Mouse (Mus musculus) heart, adult 2 months (tissue): ENCODE results near the gene Mdga2. TPM values are rescaled to one million over a fixed set of nuclear protein-coding genes. Genes with fewer than 3 reads are reported as not detected.

ENCODE experiments used
- DNase-seq, 2 experiments: peaks; one replicate each; pipeline ENCODE4 v3.0.0; 2021
- H3K27ac ChIP-seq: fragments of 200-600 bp; 2 replicates; pipeline ENCODE4 v1.8.1; 2022
- H3K27me3 ChIP-seq: fragments of 200-500 bp; 2 replicates; pipeline ENCODE4 v1.6.1; 2012; ENCODE audit warnings: mild to moderate bottlenecking, low read length, inconsistent platforms, mixed read lengths; ENCODE audit not compliant: control insufficient read depth, insufficient read depth
- H3K36me3 ChIP-seq: fragments of 200-500 bp; 2 replicates; pipeline ENCODE4 v1.6.1; 2012; ENCODE audit warnings: low read length, inconsistent platforms; ENCODE audit not compliant: control insufficient read depth, insufficient read depth
- H3K4me1 ChIP-seq: fragments of 200-500 bp; 2 replicates; pipeline ENCODE4 v1.6.1; 2011; ENCODE audit warnings: low read length; ENCODE audit not compliant: control insufficient read depth, insufficient read depth
- H3K4me3 ChIP-seq: fragments of 200-600 bp; 2 replicates; pipeline ENCODE4 v1.8.1; 2022
- H3K79me2 ChIP-seq: fragments of 200-500 bp; replicated peaks from 2 replicates; pipeline ENCODE4 v1.6.1; 2012; ENCODE audit warnings: mild to moderate bottlenecking, inconsistent platforms, low read length, moderate library complexity, mixed read lengths; ENCODE audit not compliant: control insufficient read depth, insufficient read depth
- H3K9ac ChIP-seq: fragments of 200-500 bp; 2 replicates; pipeline ENCODE4 v1.6.1; 2012; ENCODE audit warnings: low read depth, mild to moderate bottlenecking, control low read depth, inconsistent platforms, low read length, mixed read lengths
- CTCF ChIP-seq: fragments of 200-600 bp; IDR thresholded peaks from 2 replicates; pipeline ENCODE4 v1.8.1; 2022; ENCODE audit warnings: antibody characterized with exemption, mild to moderate bottlenecking, moderate library complexity
- EP300 ChIP-seq: fragments of 200-500 bp; IDR thresholded peaks from 2 replicates; pipeline ENCODE4 v1.6.1; 2011; ENCODE audit warnings: low read depth, low read length, control low read depth; ENCODE audit not compliant: insufficient read depth
- POLR2A ChIP-seq: fragments of 200-500 bp; IDR thresholded peaks from 2 replicates; pipeline ENCODE4 v1.6.1; 2011; ENCODE audit warnings: mild to moderate bottlenecking, low read depth, low read length, control low read depth; ENCODE audit not compliant: insufficient read depth
- WGBS: fragments of 180-500 bp; shearing (Covaris S2); methylation state at CpG from one replicate; pipeline ENCODE4 v1.1.7; 2018; 5-methylcytosine and 5-hydroxymethylcytosine counted together
- intact Hi-C: fragments of 180-260 bp; cut with DNase I; formaldehyde crosslinking; loops from one replicate; pipeline ENCODE4 v1.15.1; 2025
- long read RNA-seq: library from polyadenylated mRNA; stranded (forward); transcript quantifications from one replicate; pipeline ENCODE4 v2.0.0, GENCODE M21; 2021
- polyA plus RNA-seq: library from polyadenylated mRNA; depleted of rRNA; stranded (reverse); fragments of >200 nt; gene quantifications from 2 replicates; pipeline ENCODE4 v1.2.3, GENCODE M21; 2012; rRNA removed
- total RNA-seq, 2 experiments: library from RNA; stranded (reverse); gene quantifications; 2 replicates each; pipeline ENCODE4 v1.2.3; 2021

Mdga2 gene
- total RNA-seq, result under 1 TPM; 0.52 TPM
- polyA plus RNA-seq, result 0.23 and 0.37 TPM in 2 replicates
- long read RNA-seq, result 0 reads

GRCm38 (mm10) chr12:67222221-67223025, at the start of gene Mdga2:
Mdga2 (minus strand) TSS chr12:67222549.
- Histone ChIP-seq H3K4me1 (no peaks in the 10 kb centered on the region), H3K79me2 (no peaks in the 10 kb centered on the region), H3K36me3 (no peaks in the 10 kb centered on the region), H3K27me3 (peaks cover 8% of the 10 kb centered on the region), H3K9ac (peak within 1 kb of the TSS; percentile 34), H3K4me3 (peak within 1 kb of the TSS; percentile 46), H3K27ac (no peak within 1 kb of the TSS)
- intact Hi-C loops, result no loop called here
- under 1% methylated on average over 60 of the region's 61 CpGs for WGBS
- no peak for TF ChIP-seq POLR2A
- no peak for TF ChIP-seq EP300
- no peak for TF ChIP-seq CTCF
- DNase-seq, result peak; percentile 9 to 31

GRCm38 (mm10) chr12:67267409-67267808, 45.1 kb upstream of the Mdga2 start:
- Histone ChIP-seq H3K4me1 (no peaks in the 10 kb centered on the region), H3K27ac (no peak overlapping the region), H3K79me2 (no peaks in the 10 kb centered on the region), H3K36me3 (no peaks in the 10 kb centered on the region), H3K9ac (no peak overlapping the region), H3K27me3 (no peaks in the 10 kb centered on the region), H3K4me3 (no peak overlapping the region)
- intact Hi-C loops, result no loop called here
- TF ChIP-seq EP300 (no peak), POLR2A (no peak), CTCF (no peak)
- 67% methylated on average over 1 of the region's 1 CpGs for WGBS
- DNase-seq, result no peak

GRCm38 (mm10) chr12:67223530-67223929, 1.2 kb upstream of the Mdga2 start:
- intact Hi-C loops, result no loop called here
- TF ChIP-seq CTCF (no peak), EP300 (no peak), POLR2A (no peak)
- Histone ChIP-seq H3K4me1 (no peaks in the 10 kb centered on the region), H3K4me3 (no peak overlapping the region), H3K79me2 (no peaks in the 10 kb centered on the region), H3K9ac (no peak overlapping the region), H3K27me3 (peaks cover 8% of the 10 kb centered on the region), H3K36me3 (no peaks in the 10 kb centered on the region), H3K27ac (no peak overlapping the region)
- no peak for DNase-seq
- 58% methylated on average over 1 of the region's 1 CpGs for WGBS

GRCm38 (mm10) chr12:67221329-67222220, 774 bp downstream of the Mdga2 start:
- WGBS, result under 1% methylated on average over 75 of the region's 78 CpGs
- H3K36me3 ChIP-seq, result no peaks in the 10 kb centered on the region

GRCm38 (mm10) chr12:67220641-67221231, 1.6 kb downstream of the Mdga2 start:
- H3K9ac ChIP-seq, result no peak overlapping the region
- peak overlapping the region; percentile 15 for H3K4me3 ChIP-seq
- 1% methylated on average over 43 of the region's 43 CpGs for WGBS
- H3K79me2 ChIP-seq, result no peaks in the 10 kb centered on the region
- TF ChIP-seq EP300, result no peak
- no peak for TF ChIP-seq POLR2A
- no peak for TF ChIP-seq CTCF
- no peaks in the 10 kb centered on the region for H3K36me3 ChIP-seq
- no peaks in the 10 kb centered on the region for H3K4me1 ChIP-seq
- intact Hi-C loops, result no loop called here
- peaks cover 8% of the 10 kb centered on the region for H3K27me3 ChIP-seq
- no peak overlapping the region for H3K27ac ChIP-seq
- DNase-seq, result peak; percentile 11 to 24

More at GRCm38 (mm10) chr12:67221329-67222220, 774 bp downstream of the Mdga2 start:
- Histone ChIP-seq H3K79me2 (no peaks in the 10 kb centered on the region), H3K27ac (no peak overlapping the region), H3K4me1 (no peaks in the 10 kb centered on the region), H3K4me3 (peak overlapping the region; percentile 46), H3K27me3 (peaks cover 8% of the 10 kb centered on the region), H3K9ac (peak overlapping the region; percentile 34)
- TF ChIP-seq POLR2A (no peak), CTCF (no peak), EP300 (no peak)
- DNase-seq, result peak; percentile 6 to 24
- intact Hi-C loops, result no loop called here
